Mouse (Mus musculus): ENCODE results near the gene Rad54l.
A peak's percentile ranks its signal among the peaks of the same experiment; 100 is the strongest.

DNA sequence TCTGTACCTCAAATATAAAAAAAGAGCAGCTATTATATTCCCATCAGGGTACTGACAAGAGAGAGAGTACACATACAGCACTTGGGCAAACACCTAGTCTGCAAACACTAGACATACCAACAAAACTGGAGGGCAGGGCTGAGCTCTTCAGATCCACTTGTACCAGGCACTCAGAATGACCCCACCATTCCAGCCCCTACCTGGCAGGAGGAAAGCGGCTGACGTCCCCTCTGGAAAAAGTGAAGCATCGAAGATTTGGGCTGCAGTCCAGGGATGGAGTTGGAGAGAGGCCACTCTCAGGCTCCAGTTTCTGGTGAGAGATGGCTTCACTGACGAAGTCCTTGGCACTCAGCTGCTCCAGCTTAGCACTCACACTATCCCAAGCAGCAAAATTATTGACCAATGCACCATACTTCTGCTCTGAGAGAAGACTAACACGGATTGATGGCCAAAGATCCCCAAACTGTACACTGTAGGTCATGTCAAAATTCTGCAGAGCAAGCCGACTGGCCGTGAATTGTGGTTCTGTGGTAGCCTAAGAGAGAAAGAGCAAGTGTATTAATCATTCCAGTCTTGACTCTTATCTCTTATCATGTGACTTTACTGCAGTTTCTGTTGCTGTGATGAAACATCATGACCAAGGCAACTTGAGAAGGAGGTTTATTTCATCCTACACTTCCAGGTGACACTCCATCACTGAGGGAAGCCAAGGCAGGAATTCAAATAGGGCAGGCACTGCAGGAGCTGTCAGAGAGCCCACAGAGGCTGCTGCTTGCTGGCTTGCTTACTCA, 75.2 kb downstream of the Rad54l start:
- no peak for TF ChIP-seq CTCF (IDR thresholded peaks at IDR 0.05)
- peak; percentile 97 for TF ChIP-seq EP300 (IDR thresholded peaks at IDR 0.05)
